ENCODE assay signal across 27 mouse cellular contexts in the genomic region with DNA sequence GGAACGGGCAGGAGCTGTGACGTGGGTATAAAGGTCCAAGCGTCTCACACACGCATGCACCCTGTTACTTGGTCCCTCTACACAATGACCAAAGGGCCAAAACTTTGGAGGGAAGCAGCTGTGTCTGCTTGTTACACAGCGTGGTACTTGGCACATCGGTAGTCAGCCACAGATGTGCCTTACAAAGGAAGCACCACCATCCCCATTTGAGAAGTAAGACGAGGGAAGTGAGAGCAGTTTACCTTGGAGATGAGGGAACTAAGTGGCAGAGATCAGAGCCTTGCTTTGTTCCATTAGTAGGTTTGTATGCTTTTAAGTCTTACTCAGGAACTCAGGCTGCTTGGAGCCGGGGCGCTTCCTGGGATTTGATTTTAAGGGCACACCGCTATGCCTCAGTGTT. TPM values are rescaled to one million over a fixed set of nuclear protein-coding genes. Genes with fewer than 3 reads are reported as not detected.
DNase-seq lines count a peak whose midpoint lies in the region; ATAC-seq lines count a peak whose summit lies in the region.
"Had no signal": no experiment of that assay in that cellular context is flagged by ENCODE, and none has a peak within 500 bp of the region (broad histone marks: within the 10 kb centered on the region; RNA-seq: fewer than 3 reads in every experiment).

No protein-coding gene starts in this region.

- no peaks in the 10 kb centered on the region for H3K9me3 ChIP-seq in liver, embryonic 13.5 days (replicated peaks)
- H3K9me3 ChIP-seq in liver, embryonic 12.5 days (replicated peaks), result no peaks in the 10 kb centered on the region
- H3K9me3 ChIP-seq: embryonic facial prominence, embryonic 13.5 days; embryonic facial prominence, embryonic 15.5 days; forebrain, embryonic 10.5 days; forebrain, embryonic 12.5 days; G1E had no signal

- H3K36me3 ChIP-seq in liver, embryonic 13.5 days, result peaks cover 10% of the 10 kb centered on the region
- H3K36me3 ChIP-seq in liver, embryonic 12.5 days, result peaks cover 14% of the 10 kb centered on the region

- H3K27ac ChIP-seq in liver, embryonic 13.5 days, result no peak overlapping the region
- no peak overlapping the region for H3K27ac ChIP-seq in liver, embryonic 12.5 days
- H3K27ac ChIP-seq: embryonic facial prominence, embryonic 13.5 days; embryonic facial prominence, embryonic 15.5 days; forebrain, embryonic 10.5 days; forebrain, embryonic 12.5 days had no signal

- ATAC-seq in liver, embryonic 13.5 days (ENCODE audit: low read depth), result no peak
- no peak for ATAC-seq in liver, embryonic 12.5 days
- peak; percentile 39 for ATAC-seq in common myeloid progenitor, adult 5-6 weeks (replicated peaks; ENCODE audit: low read depth, poor library complexity, severe bottlenecking)
- peak; percentile 28; the same call in 1 of the 2 replicates for ATAC-seq in megakaryocyte, adult 5-6 weeks (ENCODE audit: poor library complexity, severe bottlenecking)
- ATAC-seq in monocyte, adult 5-6 weeks (replicated peaks; ENCODE audit: insufficient number of reproducible peaks, low FRiP score, low TSS enrichment, poor library complexity, severe bottlenecking), result 0 out of 2 replicates have a peak, but pooled peaks have one; percentile 20
- ATAC-seq: activated CD4-positive, CD25-positive, alpha-beta regulatory T cell, adult 4 months; forebrain, embryonic 14.5 days; forebrain, embryonic 16.5 days; Patski had no signal

- intact Hi-C loops in left cerebral cortex, postnatal 14 days (cut with DNase I), result no loop called here

- peaks cover 40% of the 10 kb centered on the region for H3K4me1 ChIP-seq in liver, embryonic 13.5 days (replicated peaks)
- H3K4me1 ChIP-seq in liver, embryonic 12.5 days, result peaks cover 31% of the 10 kb centered on the region

- H3K27me3 ChIP-seq in liver, embryonic 13.5 days, result no peaks in the 10 kb centered on the region
- no peaks in the 10 kb centered on the region for H3K27me3 ChIP-seq in liver, embryonic 12.5 days (replicated peaks)
- H3K27me3 ChIP-seq: embryonic facial prominence, embryonic 13.5 days; embryonic facial prominence, embryonic 15.5 days; forebrain, embryonic 12.5 days; Patski had no signal

- H3K4me3 ChIP-seq in liver, embryonic 13.5 days (replicated peaks), result no peak overlapping the region
- H3K4me3 ChIP-seq in liver, embryonic 12.5 days, result no peak overlapping the region
- H3K4me3 ChIP-seq: embryonic facial prominence, embryonic 13.5 days; embryonic facial prominence, embryonic 15.5 days; erythroblast, embryonic 14.5 days; forebrain, embryonic 10.5 days; forebrain, embryonic 12.5 days had no signal

- no peak for DNase-seq in liver, embryonic 13.5 days
- DNase-seq in left cerebral cortex, postnatal 14 days (ENCODE audit: low spot score in 2 of 2), result no peak
- no peak for DNase-seq in right cerebral cortex, postnatal 4 days
- DNase-seq in ovary, adult 18-20 months (ENCODE audit: low spot score), result no peak
- DNase-seq: adrenal gland, adult 8-10 months; adrenal gland, postnatal 14 days; adrenal gland, postnatal 36 days; cerebellum, adult 11-12 months; cerebellum, adult 2 months; cerebellum, adult 9-10 months; cerebellum, postnatal 10 days; cerebellum, postnatal 25 days; embryo, embryonic 11 days had no signal

- peak overlapping the region; percentile 17; the same call in 1 of the 2 replicates for H3K9ac ChIP-seq in liver, embryonic 13.5 days
- H3K9ac ChIP-seq in liver, embryonic 12.5 days, result no peak overlapping the region
- H3K9ac ChIP-seq: embryonic facial prominence, embryonic 13.5 days; embryonic facial prominence, embryonic 15.5 days; forebrain, embryonic 12.5 days had no signal

- 82% methylated on average over 10 of the region's 10 CpGs for WGBS in liver, embryonic 13.5 days (ENCODE audit: insufficient replicate concordance)
- WGBS in liver, embryonic 12.5 days (ENCODE audit: insufficient replicate concordance), result 80% methylated on average over 10 of the region's 10 CpGs

- H3K4me2 ChIP-seq in liver, embryonic 13.5 days, result no peak overlapping the region
- no peak overlapping the region for H3K4me2 ChIP-seq in liver, embryonic 12.5 days
- H3K4me2 ChIP-seq: embryonic facial prominence, embryonic 13.5 days; embryonic facial prominence, embryonic 15.5 days; forebrain, embryonic 12.5 days had no signal

RNA-seq across cellular contexts. Expression of a gene that starts 5.1 kb away (rescaled TPM):
- polyA plus RNA-seq in liver, embryonic 13.5 days (2015; fragmentation: Nextera tagmentation; extraction: Ambion mirVana), result 18.4 and 22.2 TPM in 2 replicates
- 28.5 and 29.0 TPM in 2 replicates for polyA plus RNA-seq in liver, embryonic 12.5 days (2016; fragmentation: Nextera tagmentation; extraction: Ambion mirVana)
- total RNA-seq in common myeloid progenitor, adult 5-6 weeks (2017), result 73.2 and 82.4 TPM in 2 replicates
- 77.5 and 77.7 TPM in 2 replicates for total RNA-seq in megakaryocyte, adult 5-6 weeks (2015)
- 120 and 125 TPM in 2 replicates for total RNA-seq in megakaryocyte, adult 5-6 weeks (2017)
- 91.2 to 135 TPM (median 106 TPM) in 3 replicates for total RNA-seq in monocyte, adult 5-6 weeks (2017)
- total RNA-seq in left cerebral cortex, postnatal 14 days (2021), result 10 to 100 TPM; 40.8 to 47.3 TPM

RNA-seq across cellular contexts. Expression of a gene that starts 35.1 kb away (rescaled TPM):
- 2.4 and 2.8 TPM in 2 replicates for polyA plus RNA-seq in liver, embryonic 13.5 days (2015; fragmentation: Nextera tagmentation; extraction: Ambion mirVana)
- 3.4 and 3.7 TPM in 2 replicates for polyA plus RNA-seq in liver, embryonic 12.5 days (2016; fragmentation: Nextera tagmentation; extraction: Ambion mirVana)
- total RNA-seq in common myeloid progenitor, adult 5-6 weeks (2017), result 20.1 and 22.6 TPM in 2 replicates
- total RNA-seq in megakaryocyte, adult 5-6 weeks (2015), result 54.2 and 57.5 TPM in 2 replicates
- 66.0 and 68.3 TPM in 2 replicates for total RNA-seq in megakaryocyte, adult 5-6 weeks (2017)
- 315 to 366 TPM (median 360 TPM) in 3 replicates for total RNA-seq in monocyte, adult 5-6 weeks (2017)
- total RNA-seq in left cerebral cortex, postnatal 14 days (2021), result under 1 TPM; 0.26 to 0.61 TPM

Comparison
In these comparisons a context has a peak if more than half of its experiments do, and no peak if none do; other contexts are left out.
1. ATAC-seq: peak in common myeloid progenitor, adult 5-6 weeks (single experiment), megakaryocyte, adult 5-6 weeks (single experiment) and monocyte, adult 5-6 weeks (single experiment); none in liver, embryonic 13.5 days (single experiment) and liver, embryonic 12.5 days (single experiment).
2. RNA of a gene that starts 35.1 kb away (total RNA-seq): 315 to 366 TPM in monocyte, adult 5-6 weeks, 54.2 to 68.3 TPM in megakaryocyte, adult 5-6 weeks and 20.1 to 22.6 TPM in common myeloid progenitor, adult 5-6 weeks; 0.26 to 0.61 TPM in left cerebral cortex, postnatal 14 days; every median in the first group is over 10 times any median in the second.